36 mouse cellular contexts compared by ENCODE assay signal in the genomic region with DNA sequence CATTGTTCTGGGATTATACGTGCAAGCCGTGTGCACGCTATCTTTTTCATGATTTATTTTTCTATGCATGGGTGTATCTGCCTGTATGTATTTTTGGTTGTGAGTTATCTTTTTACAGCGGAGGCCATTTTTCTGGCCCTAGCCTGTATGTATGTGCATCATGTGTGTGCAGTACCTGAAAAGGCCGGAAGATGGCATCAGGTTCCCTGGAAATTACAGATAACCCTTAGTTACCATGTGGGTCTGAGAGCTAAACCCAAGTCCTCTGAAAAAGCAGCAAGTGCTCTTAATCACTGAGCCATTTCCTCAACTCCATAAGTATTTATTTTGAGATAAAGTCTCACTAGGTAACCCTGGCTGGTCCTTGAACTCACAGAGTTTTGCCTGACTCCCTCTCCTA. TPM values are rescaled to one million over a fixed set of nuclear protein-coding genes. Genes with fewer than 3 reads are reported as not detected.
DNase-seq lines count a peak whose midpoint lies in the region; ATAC-seq and TF ChIP-seq lines count a peak whose summit lies in the region.
"Had no signal": no experiment of that assay in that cellular context is flagged by ENCODE, and none has a peak within 500 bp of the region (broad histone marks: within the 10 kb centered on the region; RNA-seq: fewer than 3 reads in every experiment).

No protein-coding gene starts in this region.

- no peak overlapping the region for H3K4me2 ChIP-seq in heart, embryonic 13.5 days
- H3K4me2 ChIP-seq: forebrain, embryonic 13.5 days; hindbrain, embryonic 14.5 days had no signal

- peak; percentile 46 for TF ChIP-seq RAD21 in MEL (IDR thresholded peaks at IDR 0.05; ENCODE audit: low read depth, low read length)

- no peaks in the 10 kb centered on the region for H3K9me3 ChIP-seq in heart, embryonic 13.5 days
- H3K9me3 ChIP-seq in E14TG2a.4 (ENCODE audit: low read length), result peaks cover 20% of the 10 kb centered on the region
- no peaks in the 10 kb centered on the region for H3K9me3 ChIP-seq in MEL (replicated peaks; ENCODE audit: insufficient read depth, low read length)
- H3K9me3 ChIP-seq: forebrain, embryonic 13.5 days; heart, embryonic 10.5 days had no signal

- no peak for DNase-seq in heart, adult 2 months
- peak; percentile 67 for DNase-seq in MEL (ENCODE audit: low read depth, low spot score)
- no peak for DNase-seq in natural killer cell, adult 2 months (ENCODE audit: low spot score in 2 of 2)
- no peak for DNase-seq in spleen, adult 18-20 months
- no peak for DNase-seq in layer of hippocampus, adult 9-11 months
- DNase-seq: adrenal gland, adult 8-10 months; adrenal gland, postnatal 25 days; cerebellum, adult 11-12 months; cerebellum, adult 8-10 months; cerebellum, postnatal 10 days; cerebellum, postnatal 36 days; embryo, embryonic 11 days; gastrocnemius, postnatal 25 days; heart, adult 18-20 months; heart, postnatal 10 days had no signal

- H3K27ac ChIP-seq in heart, embryonic 13.5 days (replicated peaks), result 0 out of 2 replicates have a peak overlapping the region, but pooled peaks have one; percentile 12
- no peak overlapping the region for H3K27ac ChIP-seq in heart, adult 2 months
- H3K27ac ChIP-seq in MEL (ENCODE audit: control insufficient read depth, low read depth, low read length), result no peak overlapping the region
- H3K27ac ChIP-seq: forebrain, embryonic 10.5 days; forebrain, embryonic 13.5 days; heart, embryonic 10.5 days; hindbrain, embryonic 14.5 days; hindbrain, postnatal 0 days had no signal

- H3K27me3 ChIP-seq in heart, embryonic 13.5 days (replicated peaks), result peaks cover 6% of the 10 kb centered on the region; the same call in 1 of the 2 replicates
- H3K27me3 ChIP-seq in heart, adult 2 months (ENCODE audit: control insufficient read depth, insufficient read depth, low read length), result no peaks in the 10 kb centered on the region
- H3K27me3 ChIP-seq in E14TG2a.4 (ENCODE audit: insufficient read depth, low read length), result 0 out of 2 replicates have a peak, but pooled peaks cover 7% of the 10 kb centered on the region
- H3K27me3 ChIP-seq in MEL (ENCODE audit: control insufficient read depth in 1 of 2, insufficient read depth in 2 of 2, low read length in 2 of 2), result no peaks in the 10 kb centered on the region
- H3K27me3 ChIP-seq: forebrain, embryonic 13.5 days had no signal

- WGBS in heart, embryonic 13.5 days, result 80% methylated on average over 5 of the region's 5 CpGs
- 69% methylated on average over 5 of the region's 5 CpGs for WGBS in heart, adult 2 months

- H3K9ac ChIP-seq in heart, embryonic 13.5 days, result no peak overlapping the region
- H3K9ac ChIP-seq in heart, adult 2 months (ENCODE audit: low read depth, low read length), result no peak overlapping the region
- no peak overlapping the region for H3K9ac ChIP-seq in MEL (ENCODE audit: control insufficient read depth, low read depth, low read length, poor library complexity, severe bottlenecking)
- H3K9ac ChIP-seq: forebrain, embryonic 13.5 days; hindbrain, embryonic 14.5 days had no signal

- no peak for ATAC-seq in heart, embryonic 13.5 days (ENCODE audit: extremely low read depth, insufficient number of reproducible peaks, low FRiP score, low TSS enrichment)
- 0 out of 2 replicates have a peak, but pooled peaks have one; percentile 11 for ATAC-seq in megakaryocyte progenitor cell, adult 5-6 weeks (replicated peaks; ENCODE audit: poor library complexity)
- ATAC-seq: activated CD4-positive, CD25-positive, alpha-beta regulatory T cell, adult 4 months; forebrain, embryonic 13.5 days; forebrain, embryonic 16.5 days; hindbrain, postnatal 0 days; inflammation-experienced regulatory T-cells, adult 6 months; Patski had no signal

- TF ChIP-seq POLR2A in heart, adult 2 months (IDR thresholded peaks at IDR 0.05; ENCODE audit: insufficient read depth, low read depth, low read length), result no peak
- no peak for TF ChIP-seq POLR2A in MEL (IDR thresholded peaks at IDR 0.05; ENCODE audit: control insufficient read depth in 1 of 2, insufficient read depth in 1 of 2, low read depth in 1 of 2, low read length in 2 of 2, poor library complexity in 1 of 2)

- intact Hi-C loops in heart, adult 2 months (cut with DNase I), result no loop called here

- no peaks in the 10 kb centered on the region for H3K36me3 ChIP-seq in heart, embryonic 13.5 days
- H3K36me3 ChIP-seq in heart, adult 2 months (ENCODE audit: control insufficient read depth, insufficient read depth, low read length), result no peaks in the 10 kb centered on the region
- no peaks in the 10 kb centered on the region for H3K36me3 ChIP-seq in E14TG2a.4 (ENCODE audit: insufficient read depth, low read length)
- peaks cover 0 to 2% of the 10 kb centered on the region in 2 experiments; a peak in 1 of 4 replicates for H3K36me3 ChIP-seq in MEL (ENCODE audit: control insufficient read depth in 1 of 2, insufficient read depth in 2 of 2, low read length in 2 of 2)
- H3K36me3 ChIP-seq: forebrain, embryonic 10.5 days; heart, embryonic 10.5 days had no signal

- TF ChIP-seq CTCF in heart, adult 2 months (IDR thresholded peaks at IDR 0.05), result no peak
- TF ChIP-seq CTCF in E14TG2a.4 (conservative IDR thresholded peaks at IDR 0.05; ENCODE audit: low read length), result peak; percentile 75
- TF ChIP-seq CTCF in MEL (IDR thresholded peaks at IDR 0.05 in 2 of 3, conservative IDR thresholded peaks at IDR 0.05 in 1 of 3; ENCODE audit: control insufficient read depth in 1 of 3, insufficient read depth in 1 of 3, low read depth in 2 of 3, low read length in 3 of 3, poor library complexity in 1 of 3, severe bottlenecking in 1 of 3), result peak; percentile 19 to 57 (median 51)

- no peaks in the 10 kb centered on the region for H3K79me2 ChIP-seq in heart, adult 2 months (replicated peaks; ENCODE audit: control insufficient read depth, insufficient read depth, low read length)
- no peaks in the 10 kb centered on the region for H3K79me2 ChIP-seq in MEL (ENCODE audit: control insufficient read depth, insufficient read depth, low read length, poor library complexity)

- TF ChIP-seq EP300 in heart, adult 2 months (IDR thresholded peaks at IDR 0.05; ENCODE audit: insufficient read depth, low read depth, low read length), result no peak
- TF ChIP-seq EP300 in MEL (IDR thresholded peaks at IDR 0.05; ENCODE audit: low read depth in 1 of 2, low read length in 2 of 2), result no peak

- no peak overlapping the region for H3K4me3 ChIP-seq in heart, embryonic 13.5 days
- no peak overlapping the region for H3K4me3 ChIP-seq in heart, adult 2 months
- H3K4me3 ChIP-seq in E14TG2a.4 (replicated peaks; ENCODE audit: low read length) (no peak overlapping the region), MEL (ENCODE audit: control insufficient read depth in 1 of 2, insufficient read depth in 1 of 2, low read depth in 2 of 2, low read length in 2 of 2) (no peak overlapping the region)
- H3K4me3 ChIP-seq: forebrain, embryonic 10.5 days; forebrain, embryonic 13.5 days; heart, embryonic 10.5 days had no signal

- peaks cover 25% of the 10 kb centered on the region for H3K4me1 ChIP-seq in heart, embryonic 13.5 days
- H3K4me1 ChIP-seq in heart, adult 2 months (ENCODE audit: control insufficient read depth, insufficient read depth, low read length), result no peaks in the 10 kb centered on the region
- H3K4me1 ChIP-seq in E14TG2a.4 (replicated peaks; ENCODE audit: low read depth, low read length), result peaks cover 9% of the 10 kb centered on the region; the same call in 1 of the 2 replicates
- peaks cover 3 to 4% of the 10 kb centered on the region in 2 experiments; a peak in 3 of 4 replicates for H3K4me1 ChIP-seq in MEL (ENCODE audit: control insufficient read depth in 1 of 2, insufficient read depth in 2 of 2, low read length in 2 of 2)
- H3K4me1 ChIP-seq: forebrain, embryonic 10.5 days; forebrain, embryonic 13.5 days had no signal

RNA-seq across cellular contexts. Expression of gene Rln3, which starts 8.4 kb away (rescaled TPM):
- polyA plus RNA-seq in heart, embryonic 13.5 days (2015; fragmentation: Nextera tagmentation; extraction: Ambion mirVana), result 0.25 TPM in 1 of 2 replicates, not detected in the other
- not detected for total RNA-seq in heart, adult 2 months (2021)
- not detected in 2 replicates for polyA plus RNA-seq in heart, adult 2 months (2012; rRNA removed)
- not detected in 2 replicates for total RNA-seq in MEL (2012; rRNA removed)
- not detected for polyA plus RNA-seq in MEL (2012; ENCODE audit: insufficient read depth in 1 of 2, insufficient read length in 2 of 2, low read depth in 1 of 2, low replicate concordance in 2 of 2, missing spikeins in 1 of 2)
- total RNA-seq in megakaryocyte progenitor cell, adult 5-6 weeks (2015), result not detected in 2 replicates
- total RNA-seq in megakaryocyte progenitor cell, adult 5-6 weeks (2017), result not detected in 2 replicates
- total RNA-seq: adrenal gland, adult 8-10 months; adrenal gland, postnatal 25 days; gastrocnemius, adult 8-10 months; gastrocnemius, postnatal 25 days; heart, adult 18-20 months; heart, postnatal 10 days; heart, postnatal 4 days had no signal
- polyA plus RNA-seq: cortical plate, adult 2 months; embryonic facial prominence, embryonic 11.5 days; embryonic facial prominence, embryonic 14.5 days; forebrain, embryonic 10.5 days; forebrain, embryonic 13.5 days; forebrain, embryonic 16.5 days; frontal cortex, adult 2 months; gonadal fat pad, adult 2 months; heart, embryonic 14.5 days; Patski had no signal

RNA-seq across cellular contexts. Expression of gene Il27ra, which starts 10.8 kb away (rescaled TPM):
- 4.6 and 5.4 TPM in 2 replicates for polyA plus RNA-seq in heart, embryonic 13.5 days (2015; fragmentation: Nextera tagmentation; extraction: Ambion mirVana)
- total RNA-seq in heart, adult 2 months (2021), result 1 to 10 TPM; 3.2 to 3.7 TPM
- 4.1 and 4.6 TPM in 2 replicates for polyA plus RNA-seq in heart, adult 2 months (2012; rRNA removed)
- total RNA-seq in MEL (2012; rRNA removed), result 32.4 and 38.5 TPM in 2 replicates
- polyA plus RNA-seq in MEL (2012; ENCODE audit: insufficient read depth in 1 of 2, insufficient read length in 2 of 2, low read depth in 1 of 2, low replicate concordance in 2 of 2, missing spikeins in 1 of 2), result 10 to 100 TPM in 1 of 2 experiments, not detected in 1; 31.8 TPM
- total RNA-seq in megakaryocyte progenitor cell, adult 5-6 weeks (2015), result 0.85 and 1.9 TPM in 2 replicates
- total RNA-seq in megakaryocyte progenitor cell, adult 5-6 weeks (2017), result 1.9 TPM in 2 replicates
- polyA plus RNA-seq: hindbrain, embryonic 11.5 days had no signal

RNA-seq across cellular contexts. Expression of gene Gm10643, which starts 11.7 kb away (rescaled TPM):
- polyA plus RNA-seq in heart, embryonic 13.5 days (2015; fragmentation: Nextera tagmentation; extraction: Ambion mirVana), result 0.86 and 0.93 TPM in 2 replicates
- 1 to 10 TPM; 3.6 to 4.8 TPM for total RNA-seq in heart, adult 2 months (2021)
- 1.7 and 2.1 TPM in 2 replicates for polyA plus RNA-seq in heart, adult 2 months (2012; rRNA removed)
- total RNA-seq in MEL (2012; rRNA removed), result 0.23 and 0.26 TPM in 2 replicates
- under 1 TPM in 1 of 2 experiments, not detected in 1; 0.28 TPM for polyA plus RNA-seq in MEL (2012; ENCODE audit: insufficient read depth in 1 of 2, insufficient read length in 2 of 2, low read depth in 1 of 2, low replicate concordance in 2 of 2, missing spikeins in 1 of 2)
- total RNA-seq in megakaryocyte progenitor cell, adult 5-6 weeks (2015), result 1.9 and 2.0 TPM in 2 replicates
- 1.5 and 1.6 TPM in 2 replicates for total RNA-seq in megakaryocyte progenitor cell, adult 5-6 weeks (2017)

RNA-seq across cellular contexts. Expression of gene Rfx1, which starts 13.4 kb away (rescaled TPM):
- polyA plus RNA-seq in heart, embryonic 13.5 days (2015; fragmentation: Nextera tagmentation; extraction: Ambion mirVana), result 5.7 and 5.8 TPM in 2 replicates
- 1 to 10 TPM; 8.8 to 9.5 TPM for total RNA-seq in heart, adult 2 months (2021)
- polyA plus RNA-seq in heart, adult 2 months (2012; rRNA removed), result 9.5 and 11.0 TPM in 2 replicates
- 3.9 and 4.7 TPM in 2 replicates for total RNA-seq in MEL (2012; rRNA removed)
- polyA plus RNA-seq in MEL (2012; ENCODE audit: insufficient read depth in 1 of 2, insufficient read length in 2 of 2, low read depth in 1 of 2, low replicate concordance in 2 of 2, missing spikeins in 1 of 2), result 10 to 100 TPM in 1 of 2 experiments, not detected in 1; 10.4 TPM
- total RNA-seq in megakaryocyte progenitor cell, adult 5-6 weeks (2015), result 7.9 and 9.5 TPM in 2 replicates
- total RNA-seq in megakaryocyte progenitor cell, adult 5-6 weeks (2017), result 2.5 and 3.2 TPM in 2 replicates

RNA-seq across cellular contexts. Expression of gene Palm3, which starts 32.0 kb away (rescaled TPM):
- 1.2 and 1.6 TPM in 2 replicates for polyA plus RNA-seq in heart, embryonic 13.5 days (2015; fragmentation: Nextera tagmentation; extraction: Ambion mirVana)
- total RNA-seq in heart, adult 2 months (2021), result under 1 TPM; 0.20 to 0.26 TPM
- 0.21 TPM in 1 of 2 replicates, not detected in the other for polyA plus RNA-seq in heart, adult 2 months (2012; rRNA removed)
- 0.65 and 0.92 TPM in 2 replicates for total RNA-seq in MEL (2012; rRNA removed)
- 1 to 10 TPM in 1 of 2 experiments, not detected in 1; 3.6 TPM for polyA plus RNA-seq in MEL (2012; ENCODE audit: insufficient read depth in 1 of 2, insufficient read length in 2 of 2, low read depth in 1 of 2, low replicate concordance in 2 of 2, missing spikeins in 1 of 2)
- total RNA-seq in megakaryocyte progenitor cell, adult 5-6 weeks (2015), result not detected in 2 replicates
- total RNA-seq in megakaryocyte progenitor cell, adult 5-6 weeks (2017), result not detected in 2 replicates
